Mouse (Mus musculus) neural tube, embryonic 12.5 days (tissue): ENCODE data around the gene Clec3a. TPM values are rescaled to one million over a fixed set of nuclear protein-coding genes. Genes with fewer than 3 reads are reported as not detected.

ENCODE experiments used
- ATAC-seq: fragments of 200-750 bp; cut with Nextera tagmentation; 2 replicates; pipeline ENCODE4 v1.8.0; 2017; ENCODE audit warnings: low read depth, mild to moderate bottlenecking, moderate TSS enrichment, moderate library complexity; ENCODE audit not compliant: low FRiP score
- H3K27ac ChIP-seq: fragments of 300-500 bp; sonication (generic); 2 replicates; pipeline ENCODE4 v1.5.1; 2016
- H3K27me3 ChIP-seq: fragments of 300-500 bp; sonication (generic); replicated peaks from 2 replicates; pipeline ENCODE4 v1.6.1; 2016; ENCODE audit warnings: mild to moderate bottlenecking
- H3K36me3 ChIP-seq: fragments of 300-500 bp; sonication (generic); 2 replicates; pipeline ENCODE4 v1.6.1; 2016; ENCODE audit warnings: mild to moderate bottlenecking
- H3K4me1 ChIP-seq: fragments of 300-500 bp; sonication (generic); 2 replicates; pipeline ENCODE4 v1.6.1; 2016
- H3K4me2 ChIP-seq: fragments of 300-500 bp; sonication (generic); replicated peaks from 2 replicates; pipeline ENCODE4 v1.6.1; 2016; ENCODE audit warnings: mild to moderate bottlenecking
- H3K4me3 ChIP-seq: fragments of 300-500 bp; sonication (generic); 2 replicates; pipeline ENCODE4 v1.5.1; 2016
- H3K9ac ChIP-seq: fragments of 300-500 bp; sonication (generic); 2 replicates; pipeline ENCODE4 v1.6.1; 2016; ENCODE audit warnings: mild to moderate bottlenecking
- H3K9me3 ChIP-seq: fragments of 300-500 bp; sonication (generic); 2 replicates; pipeline ENCODE4 v1.6.1; 2016; ENCODE audit warnings: mild to moderate bottlenecking
- WGBS: fragments of 180-500 bp; shearing (Covaris S2); methylation state at CpG from one replicate; pipeline ENCODE4 v1.1.7; 2016; 5-methylcytosine and 5-hydroxymethylcytosine counted together
- polyA plus RNA-seq: library from polyadenylated mRNA; unstranded; fragments of >200 nt; fragmentation: Nextera tagmentation; extraction: Ambion mirVana; gene quantifications from 2 replicates; pipeline ENCODE4 v1.2.1, GENCODE M21; 2016

Clec3a gene
- polyA plus RNA-seq, 1 experiment from 2014 or later = not detected

DNA sequence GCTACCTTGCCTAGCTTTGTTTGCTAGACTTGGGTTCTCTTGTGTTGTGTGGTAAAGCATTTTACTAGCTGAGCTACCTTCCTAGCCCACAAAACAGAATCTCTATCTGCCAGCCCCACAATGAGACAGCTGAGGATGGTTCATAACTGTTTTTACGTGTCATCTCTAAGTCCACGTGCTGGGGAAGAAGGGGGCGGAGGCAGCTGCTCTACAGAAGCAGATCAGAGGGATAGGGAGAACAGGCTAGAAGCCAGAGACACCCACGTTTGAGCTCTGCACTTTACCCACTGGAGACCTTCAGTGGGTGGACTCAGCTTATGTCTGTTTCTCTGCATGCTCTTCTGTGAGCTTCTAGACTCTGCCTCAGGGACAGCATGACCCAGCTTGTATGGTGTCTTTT, 3.7 kb downstream of the Clec3a start:
- H3K4me2 ChIP-seq = no peak overlapping the region
- no peaks in the 10 kb centered on the region for H3K27me3 ChIP-seq
- H3K36me3 ChIP-seq = no peaks in the 10 kb centered on the region
- H3K4me1 ChIP-seq = no peaks in the 10 kb centered on the region
- 80% methylated on average over 4 of the region's 4 CpGs for WGBS
- no peak overlapping the region for H3K27ac ChIP-seq
- no peak overlapping the region for H3K9ac ChIP-seq
- H3K9me3 ChIP-seq = no peaks in the 10 kb centered on the region
- ATAC-seq = no peak
- H3K4me3 ChIP-seq = no peak overlapping the region

GRCm38 (mm10) chr8:114438236-114438635, 20.4 kb downstream of the Clec3a start:
- peaks cover 9% of the 10 kb centered on the region for H3K4me1 ChIP-seq
- no peaks in the 10 kb centered on the region for H3K36me3 ChIP-seq
- no peaks in the 10 kb centered on the region for H3K27me3 ChIP-seq
- WGBS = 9% methylated on average over 6 of the region's 6 CpGs
- no peak overlapping the region for H3K4me2 ChIP-seq
- no peaks in the 10 kb centered on the region for H3K9me3 ChIP-seq
- H3K27ac ChIP-seq = no peak overlapping the region
- no peak for ATAC-seq
- H3K4me3 ChIP-seq = no peak overlapping the region
- H3K9ac ChIP-seq = no peak overlapping the region

DNA sequence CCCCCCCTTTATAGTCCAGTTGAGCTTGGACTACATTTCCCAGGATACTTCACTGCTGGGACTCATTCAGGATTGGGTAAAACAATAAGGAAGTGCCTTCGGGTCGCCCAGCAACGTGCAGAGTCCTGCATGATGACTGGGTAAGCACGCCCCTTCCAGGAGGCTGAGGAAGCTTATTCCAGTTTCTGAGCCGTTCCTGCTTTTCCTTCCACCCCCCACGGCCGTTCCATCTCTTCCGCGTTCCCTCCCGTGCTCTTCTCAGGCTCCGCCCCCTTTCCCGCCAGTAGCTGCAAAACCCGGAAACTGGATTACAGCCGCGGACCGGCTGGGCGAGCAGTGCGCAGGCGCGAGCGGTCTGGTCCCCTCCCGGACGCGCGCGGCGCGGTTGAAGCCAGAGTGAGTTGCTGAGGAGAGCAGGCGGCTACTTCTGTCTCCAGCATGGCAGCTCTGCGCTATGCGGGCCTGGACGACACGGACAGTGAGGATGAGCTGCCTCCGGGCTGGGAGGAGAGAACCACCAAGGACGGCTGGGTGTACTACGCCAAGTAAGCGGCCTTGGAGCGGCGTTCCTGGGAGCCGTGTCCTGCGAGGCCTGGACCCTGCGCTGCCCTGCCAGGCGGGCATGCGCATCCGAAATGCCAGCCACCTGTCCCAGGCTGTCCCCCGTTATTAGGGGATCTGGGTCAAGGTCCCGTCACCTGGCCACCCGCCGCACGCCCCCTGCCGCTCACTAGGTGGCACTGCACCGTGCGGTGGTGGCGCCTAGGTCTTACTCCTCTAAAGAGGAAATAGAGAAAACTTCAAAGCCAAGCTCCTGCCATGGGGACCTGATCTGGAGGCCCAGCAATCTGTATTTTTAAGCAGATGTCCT, 21.7 kb downstream of the Clec3a start, which contains the start of gene Wwox:
TSS of gene Wwox (plus strand) at position 322 of the 871 bp plus-strand sequence.
- peak within 1 kb of the TSS; percentile 65 for H3K9ac ChIP-seq
- H3K4me1 ChIP-seq = peaks cover 9% of the 10 kb centered on the region
- H3K4me3 ChIP-seq = peak within 1 kb of the TSS; percentile 69
- under 1% methylated on average over 54 of the region's 54 CpGs for WGBS
- no peaks in the 10 kb centered on the region for H3K36me3 ChIP-seq
- H3K27ac ChIP-seq = peak within 1 kb of the TSS; percentile 54; the same call in 1 of the 2 replicates
- H3K9me3 ChIP-seq = no peaks in the 10 kb centered on the region
- H3K27me3 ChIP-seq = no peaks in the 10 kb centered on the region
- ATAC-seq = peak; percentile 99
- H3K4me2 ChIP-seq = peak within 1 kb of the TSS; percentile 91

DNA sequence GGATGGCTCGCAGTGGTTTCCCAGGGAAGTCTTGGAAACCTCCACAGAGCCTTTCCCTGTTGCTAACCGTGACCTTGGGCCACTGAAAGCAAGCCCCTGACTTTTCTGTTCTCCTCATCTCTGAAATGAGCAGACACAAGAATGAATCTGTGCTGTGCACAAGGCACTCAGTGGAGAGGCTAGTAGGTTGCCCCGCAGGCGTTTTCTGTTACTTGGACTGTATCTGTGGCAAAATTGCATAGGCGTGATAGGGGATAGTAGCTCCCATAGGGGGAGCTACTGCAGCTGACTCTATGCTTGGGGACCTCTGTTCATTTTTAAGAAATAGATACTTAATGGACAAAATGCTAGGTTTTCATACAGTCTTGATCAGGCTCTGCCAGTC, 22.3 kb downstream of the Clec3a start:
- peak; percentile 2; the same call in 1 of the 2 replicates for ATAC-seq
- no peaks in the 10 kb centered on the region for H3K36me3 ChIP-seq
- H3K27me3 ChIP-seq = no peaks in the 10 kb centered on the region
- peaks cover 9% of the 10 kb centered on the region for H3K4me1 ChIP-seq
- no peak overlapping the region for H3K27ac ChIP-seq
- H3K4me3 ChIP-seq = peak overlapping the region; percentile 69
- H3K9ac ChIP-seq = peak overlapping the region; percentile 65; the same call in 1 of the 2 replicates
- peak overlapping the region; percentile 91 for H3K4me2 ChIP-seq
- 21% methylated on average over 5 of the region's 5 CpGs for WGBS
- no peaks in the 10 kb centered on the region for H3K9me3 ChIP-seq

- no peak overlapping the region for H3K4me2 ChIP-seq
- no peak overlapping the region for H3K9ac ChIP-seq
- no peaks in the 10 kb centered on the region for H3K9me3 ChIP-seq
- no peak overlapping the region for H3K4me3 ChIP-seq
- H3K27me3 ChIP-seq = no peaks in the 10 kb centered on the region
- 84% methylated on average over 4 of the region's 4 CpGs for WGBS
- ATAC-seq = no peak
- H3K4me1 ChIP-seq = peaks cover 9% of the 10 kb centered on the region
- H3K36me3 ChIP-seq = no peaks in the 10 kb centered on the region
- H3K27ac ChIP-seq = no peak overlapping the region
Observed at GRCm38 (mm10) chr8:114441616-114442015, 23.7 kb downstream of the Clec3a start.

DNA sequence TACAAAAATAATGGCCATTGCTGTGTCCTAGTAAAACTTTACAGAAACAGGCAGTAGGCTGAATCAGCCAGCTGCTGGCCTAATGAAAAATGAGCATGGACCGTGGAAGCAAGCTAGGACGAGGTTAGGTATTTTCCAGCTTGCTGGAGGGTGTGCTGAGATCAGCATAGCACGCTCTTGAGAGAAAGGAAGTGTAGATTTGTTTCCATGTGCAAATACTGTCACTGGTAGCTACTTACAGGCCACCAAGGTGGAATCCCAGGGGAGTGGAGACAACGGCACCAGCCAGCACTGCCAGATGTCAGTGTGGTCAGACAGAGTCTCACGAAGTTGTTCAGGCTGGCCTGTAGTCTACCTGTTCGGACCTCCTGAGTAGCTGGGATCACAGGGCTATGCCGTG, 29.0 kb downstream of the Clec3a start:
- Histone ChIP-seq H3K27me3 (no peaks in the 10 kb centered on the region; the same call in 1 of the 2 replicates), H3K4me1 (peaks cover 12% of the 10 kb centered on the region), H3K9me3 (no peaks in the 10 kb centered on the region), H3K36me3 (no peaks in the 10 kb centered on the region), H3K9ac (no peak overlapping the region), H3K4me3 (no peak overlapping the region), H3K27ac (no peak overlapping the region), H3K4me2 (no peak overlapping the region)
- WGBS = 84% methylated on average over 7 of the region's 7 CpGs
- ATAC-seq = no peak

GRCm38 (mm10) chr8:114452278-114452677, 34.4 kb downstream of the Clec3a start:
- no peaks in the 10 kb centered on the region for H3K36me3 ChIP-seq
- H3K27me3 ChIP-seq = no peaks in the 10 kb centered on the region; the same call in 1 of the 2 replicates
- H3K4me2 ChIP-seq = no peak overlapping the region
- peaks cover 18% of the 10 kb centered on the region for H3K4me1 ChIP-seq
- H3K27ac ChIP-seq = no peak overlapping the region
- H3K4me3 ChIP-seq = no peak overlapping the region
- ATAC-seq = no peak
- H3K9ac ChIP-seq = no peak overlapping the region
- WGBS = 89% methylated on average over 8 of the region's 8 CpGs
- H3K9me3 ChIP-seq = no peaks in the 10 kb centered on the region

DNA sequence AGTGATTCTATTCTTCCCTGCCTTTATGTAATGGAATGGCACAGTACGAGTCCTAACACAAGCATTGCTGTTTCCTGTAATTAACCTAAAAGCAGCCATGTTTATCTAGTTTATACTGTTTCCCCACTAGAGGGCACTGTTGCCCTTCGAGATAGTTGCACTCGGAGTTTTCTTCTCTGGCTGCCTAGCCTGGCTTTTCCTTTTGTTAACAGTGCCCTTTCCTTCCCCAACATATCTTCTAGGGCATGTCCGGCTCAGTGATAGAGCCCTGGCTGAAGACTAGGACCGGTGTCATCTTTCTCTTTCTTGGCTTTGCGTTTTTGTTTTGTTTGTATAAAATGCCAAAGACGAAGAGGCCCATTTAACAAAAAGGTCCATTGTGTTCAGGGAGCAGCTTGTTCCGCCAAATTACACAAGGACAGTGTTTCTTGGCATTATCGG, 34.9 kb downstream of the Clec3a start:
- ATAC-seq = 0 out of 2 replicates have a peak, but pooled peaks have one; percentile 17
- Histone ChIP-seq H3K36me3 (no peaks in the 10 kb centered on the region), H3K27me3 (no peaks in the 10 kb centered on the region; the same call in 1 of the 2 replicates), H3K4me3 (no peak overlapping the region), H3K4me1 (peaks cover 18% of the 10 kb centered on the region), H3K9ac (no peak overlapping the region), H3K27ac (no peak overlapping the region), H3K4me2 (0 out of 2 replicates have a peak overlapping the region, but pooled peaks have one; percentile 31), H3K9me3 (no peaks in the 10 kb centered on the region)
- whole genome bisulfite sequencing = 5% methylated on average over 9 of the region's 9 CpGs

DNA sequence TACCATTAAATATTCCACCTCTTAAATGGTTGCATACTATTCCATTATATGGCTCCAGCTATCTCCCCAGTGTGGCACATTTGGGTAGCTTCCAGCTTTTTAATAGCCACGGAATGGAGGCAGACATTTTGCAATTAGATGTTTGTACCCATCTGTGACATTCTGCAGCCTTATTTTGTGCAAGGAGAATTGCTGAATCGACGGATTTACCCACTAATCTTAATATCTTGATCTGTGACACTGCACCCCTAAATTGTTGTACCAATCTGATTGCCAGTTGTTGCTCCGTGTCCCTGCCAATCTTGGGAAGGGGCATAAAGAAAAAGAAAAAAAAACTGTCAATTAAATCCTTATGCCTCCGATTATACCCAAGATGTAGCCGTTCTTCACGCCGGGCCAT, 37.4 kb downstream of the Clec3a start:
- Histone ChIP-seq H3K9me3 (no peaks in the 10 kb centered on the region), H3K36me3 (no peaks in the 10 kb centered on the region), H3K4me3 (no peak overlapping the region), H3K4me1 (peaks cover 16% of the 10 kb centered on the region), H3K27me3 (no peaks in the 10 kb centered on the region; the same call in 1 of the 2 replicates), H3K27ac (no peak overlapping the region), H3K9ac (no peak overlapping the region), H3K4me2 (no peak overlapping the region)
- no peak for ATAC-seq
- WGBS = 89% methylated on average over 8 of the region's 8 CpGs

DNA sequence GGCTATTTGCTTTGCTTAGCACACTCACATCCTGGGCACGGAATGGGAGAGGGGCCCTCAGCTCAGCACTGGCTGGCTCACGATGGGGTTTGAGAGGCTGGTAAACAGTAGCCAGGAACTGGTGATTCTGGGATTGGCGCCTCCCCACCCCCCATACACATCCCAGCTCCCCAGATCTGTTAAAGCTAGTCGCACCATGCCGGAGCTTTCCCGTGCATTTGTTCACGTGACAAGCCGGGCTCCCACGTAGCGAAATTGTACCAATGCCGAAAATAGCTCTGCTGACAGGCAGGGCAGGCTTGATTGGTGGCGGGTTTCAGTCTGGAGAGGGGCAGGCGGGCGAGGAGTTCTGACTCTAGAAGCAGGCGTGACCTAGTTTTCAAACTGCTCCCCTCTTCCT, 38.1 kb downstream of the Clec3a start:
- no peak overlapping the region for H3K4me2 ChIP-seq
- no peaks in the 10 kb centered on the region for H3K9me3 ChIP-seq
- WGBS = 75% methylated on average over 15 of the region's 15 CpGs
- no peak overlapping the region for H3K4me3 ChIP-seq
- no peak for ATAC-seq
- H3K27me3 ChIP-seq = no peaks in the 10 kb centered on the region; the same call in 1 of the 2 replicates
- H3K27ac ChIP-seq = no peak overlapping the region
- H3K36me3 ChIP-seq = no peaks in the 10 kb centered on the region
- no peak overlapping the region for H3K9ac ChIP-seq
- H3K4me1 ChIP-seq = peaks cover 11% of the 10 kb centered on the region; the same call in 1 of the 2 replicates

DNA sequence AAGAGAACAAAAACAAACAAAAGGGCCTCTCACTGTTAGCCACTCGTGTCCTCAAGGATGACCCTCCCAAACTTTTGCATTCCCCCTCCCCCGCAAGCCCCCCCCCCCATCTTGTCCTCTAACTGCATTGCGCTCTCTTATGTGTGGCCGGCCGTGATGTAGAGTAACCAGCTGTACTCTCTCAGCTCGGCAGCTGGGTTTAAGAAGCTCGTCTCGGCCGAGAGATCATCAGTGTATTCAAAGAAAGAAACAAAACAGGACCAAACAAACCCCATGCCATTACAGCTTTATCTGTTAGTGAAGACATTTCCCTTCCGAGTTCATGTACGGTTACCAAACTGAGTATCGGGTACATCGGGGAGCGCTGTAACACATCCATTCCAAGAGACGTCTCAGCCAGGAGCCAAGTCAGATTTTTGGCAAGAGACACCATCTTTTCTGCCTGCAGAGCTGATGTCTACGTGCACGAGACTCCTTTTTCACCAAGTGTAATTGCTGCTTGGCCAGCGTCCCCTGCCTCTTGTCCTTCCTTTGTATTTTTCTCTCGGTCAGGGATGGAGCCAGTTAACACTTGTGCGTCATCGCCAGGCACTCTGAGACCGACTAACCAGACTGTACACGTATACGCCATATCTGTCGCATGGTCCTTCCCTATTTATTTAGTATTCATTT, 40.4 kb downstream of the Clec3a start:
- Histone ChIP-seq H3K36me3 (no peaks in the 10 kb centered on the region), H3K4me1 (peaks cover 17% of the 10 kb centered on the region), H3K9ac (no peak overlapping the region), H3K4me2 (no peak overlapping the region), H3K4me3 (no peak overlapping the region), H3K27me3 (no peaks in the 10 kb centered on the region), H3K27ac (no peak overlapping the region), H3K9me3 (no peaks in the 10 kb centered on the region)
- no peak for ATAC-seq
- WGBS = 85% methylated on average over 25 of the region's 25 CpGs

DNA sequence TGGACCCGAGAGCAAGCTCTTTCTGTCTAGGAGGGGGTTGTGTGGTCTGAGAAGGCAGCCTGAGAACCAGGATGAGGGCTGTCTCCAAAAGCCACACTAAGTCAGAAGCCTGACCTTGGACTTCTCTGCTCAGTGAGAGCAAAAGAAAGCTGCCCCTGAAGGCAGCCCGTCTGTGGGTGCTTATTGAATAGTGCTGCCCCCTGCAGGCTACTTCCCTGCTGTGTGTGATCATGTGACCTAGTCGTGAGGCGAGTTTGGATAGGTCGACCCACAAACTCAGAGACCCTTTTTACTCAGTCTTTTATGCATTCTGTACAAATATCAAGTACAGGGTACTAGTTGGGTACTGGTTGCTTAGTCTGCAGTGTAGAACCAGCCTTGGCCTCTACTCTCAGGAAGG, 42.7 kb downstream of the Clec3a start:
- ATAC-seq = no peak
- no peak overlapping the region for H3K27ac ChIP-seq
- H3K4me3 ChIP-seq = no peak overlapping the region
- WGBS = 71% methylated on average over 5 of the region's 5 CpGs
- no peak overlapping the region for H3K4me2 ChIP-seq
- no peaks in the 10 kb centered on the region for H3K27me3 ChIP-seq
- H3K4me1 ChIP-seq = peaks cover 14% of the 10 kb centered on the region
- no peaks in the 10 kb centered on the region for H3K9me3 ChIP-seq
- no peak overlapping the region for H3K9ac ChIP-seq
- no peaks in the 10 kb centered on the region for H3K36me3 ChIP-seq
